Mouse (Mus musculus): ENCODE results near the gene Stard3.
"Not testable (repeated sequence)": the region's sequence is repeated elsewhere in the genome, so short reads cannot be mapped to it uniquely, and the experiment has no call there.

Stard3 gene

GRCm38 (mm10) chr11:98376756-98377155, 18.6 kb downstream of the Stard3 start:
- DNase-seq, result no peak

GRCm38 (mm10) chr11:98377787-98378186, 19.6 kb downstream of the Stard3 start:
- DNase-seq, result no peak

DNA sequence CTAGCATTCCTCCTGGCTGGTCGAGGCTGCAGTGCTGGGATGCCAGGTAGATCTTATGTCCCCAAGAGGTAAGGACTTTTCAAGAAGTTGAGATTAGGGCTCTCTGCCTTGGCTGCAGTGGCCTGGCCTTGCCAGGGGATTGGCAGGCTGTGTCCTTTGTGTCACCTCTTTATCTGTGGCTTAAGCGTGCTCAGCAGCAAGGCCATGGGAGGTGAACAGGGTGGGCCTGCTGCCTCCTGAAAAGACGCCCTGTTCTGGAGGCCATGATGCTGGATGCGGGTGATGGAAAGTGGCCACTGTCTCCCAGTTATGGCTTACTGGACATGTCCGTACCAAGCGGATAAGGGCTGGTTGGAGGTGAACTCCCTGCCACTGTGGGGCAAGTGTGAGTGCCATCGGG, 21.2 kb downstream of the Stard3 start:
- no peak for DNase-seq

- peak; percentile 76 for DNase-seq
These were observed 21.9 kb downstream of the Stard3 start for GRCm38 (mm10) chr11:98380106-98380505.

DNA sequence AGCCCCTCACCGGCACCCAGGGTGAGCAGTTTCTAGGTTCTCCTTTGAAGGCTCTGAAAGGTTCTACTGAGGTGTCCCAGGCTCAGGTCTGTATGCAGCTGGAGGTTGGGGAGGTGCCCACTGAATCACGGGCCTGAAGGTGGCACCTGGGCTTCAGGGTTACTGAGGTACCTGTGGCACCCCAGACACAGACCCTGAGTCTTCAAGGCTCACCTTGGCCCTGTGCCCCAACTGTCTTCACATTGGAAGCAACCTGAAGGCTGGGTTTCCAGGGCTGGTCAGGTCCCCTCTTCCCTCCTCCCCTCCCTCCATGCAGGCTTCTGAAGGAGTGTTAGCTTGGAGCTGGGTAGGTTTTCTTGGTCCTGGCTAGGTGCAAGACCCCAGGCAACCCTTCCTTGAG, 23.5 kb downstream of the Stard3 start:
- DNase-seq, result no peak

DNA sequence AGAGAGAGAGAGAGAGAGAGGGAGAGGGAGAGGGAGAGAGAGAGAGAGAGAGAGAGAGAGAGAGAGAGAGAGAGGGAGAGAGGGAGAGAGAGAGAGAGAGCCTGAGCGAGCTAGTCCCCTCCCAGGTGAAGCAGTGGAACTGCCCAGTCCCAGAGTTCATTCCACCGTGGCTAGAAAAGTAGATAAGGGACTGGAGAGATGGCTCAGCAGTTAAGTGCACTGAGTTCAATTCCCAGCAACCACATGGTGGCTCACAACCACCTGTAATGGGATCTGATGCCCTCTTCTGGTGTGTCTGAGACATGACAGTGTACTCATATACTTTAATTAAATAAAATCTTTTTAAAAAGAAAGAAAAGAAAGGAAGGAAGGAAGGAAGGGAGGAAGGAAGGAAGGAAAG, 24.2 kb downstream of the Stard3 start:
- DNase-seq, result not testable (repeated sequence)

DNA sequence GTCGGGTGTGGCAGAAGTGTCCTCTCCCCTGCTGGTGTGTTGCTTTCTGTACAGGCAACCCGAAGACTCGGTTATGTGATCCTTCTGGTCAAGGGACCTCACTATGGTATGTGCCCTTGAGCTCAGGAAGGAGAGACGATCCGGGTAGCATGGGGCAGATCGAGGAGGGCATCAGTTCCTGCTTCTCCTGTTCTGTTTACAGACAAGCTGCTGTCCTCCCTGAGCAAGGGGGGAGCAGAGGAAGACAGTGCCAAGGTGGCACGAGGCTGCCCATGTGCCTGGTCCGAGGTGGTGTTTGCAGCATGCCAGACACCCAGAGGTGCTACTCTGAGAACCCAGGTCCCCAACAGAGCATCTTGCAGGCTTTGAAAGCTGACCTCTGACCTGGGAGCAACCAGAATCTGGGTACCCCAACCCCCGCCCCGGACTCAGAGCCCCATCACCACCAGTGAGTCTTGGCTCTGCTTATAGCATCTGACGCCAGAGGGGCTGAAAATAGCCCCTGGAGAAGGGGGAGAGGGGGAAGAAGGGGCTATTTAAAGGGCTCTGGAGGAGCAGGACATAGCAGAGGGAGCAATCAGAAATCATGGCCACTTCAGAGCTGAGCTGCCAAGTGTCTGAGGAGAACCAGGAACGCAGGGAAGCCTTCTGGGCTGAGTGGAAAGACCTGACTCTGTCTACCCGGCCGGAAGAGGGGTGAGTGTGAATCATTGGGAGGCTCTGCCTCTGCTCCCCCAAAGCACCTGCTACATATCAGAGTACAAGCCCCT, 25.3 kb downstream of the Stard3 start, which contains the start of gene Tcap:
TSS of gene Tcap (plus strand) at position 551 of the 770 bp plus-strand sequence.
- peak; percentile 87 for DNase-seq

DNA sequence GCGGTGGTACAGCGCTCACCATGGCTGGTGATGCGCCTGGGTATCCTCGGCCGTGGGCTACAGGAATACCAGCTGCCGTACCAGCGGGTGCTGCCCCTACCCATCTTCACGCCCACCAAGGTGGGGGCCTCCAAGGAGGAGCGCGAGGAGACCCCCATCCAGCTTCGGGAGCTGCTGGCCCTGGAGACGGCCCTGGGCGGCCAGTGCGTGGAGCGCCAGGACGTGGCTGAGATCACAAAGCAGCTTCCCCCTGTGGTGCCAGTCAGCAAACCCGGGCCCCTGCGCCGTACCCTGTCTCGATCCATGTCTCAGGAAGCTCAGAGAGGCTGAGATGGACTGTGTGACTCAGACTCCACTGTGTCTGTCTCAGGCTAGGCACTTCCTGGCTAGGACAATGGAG, 26.0 kb downstream of the Stard3 start:
- DNase-seq, result no peak

DNA sequence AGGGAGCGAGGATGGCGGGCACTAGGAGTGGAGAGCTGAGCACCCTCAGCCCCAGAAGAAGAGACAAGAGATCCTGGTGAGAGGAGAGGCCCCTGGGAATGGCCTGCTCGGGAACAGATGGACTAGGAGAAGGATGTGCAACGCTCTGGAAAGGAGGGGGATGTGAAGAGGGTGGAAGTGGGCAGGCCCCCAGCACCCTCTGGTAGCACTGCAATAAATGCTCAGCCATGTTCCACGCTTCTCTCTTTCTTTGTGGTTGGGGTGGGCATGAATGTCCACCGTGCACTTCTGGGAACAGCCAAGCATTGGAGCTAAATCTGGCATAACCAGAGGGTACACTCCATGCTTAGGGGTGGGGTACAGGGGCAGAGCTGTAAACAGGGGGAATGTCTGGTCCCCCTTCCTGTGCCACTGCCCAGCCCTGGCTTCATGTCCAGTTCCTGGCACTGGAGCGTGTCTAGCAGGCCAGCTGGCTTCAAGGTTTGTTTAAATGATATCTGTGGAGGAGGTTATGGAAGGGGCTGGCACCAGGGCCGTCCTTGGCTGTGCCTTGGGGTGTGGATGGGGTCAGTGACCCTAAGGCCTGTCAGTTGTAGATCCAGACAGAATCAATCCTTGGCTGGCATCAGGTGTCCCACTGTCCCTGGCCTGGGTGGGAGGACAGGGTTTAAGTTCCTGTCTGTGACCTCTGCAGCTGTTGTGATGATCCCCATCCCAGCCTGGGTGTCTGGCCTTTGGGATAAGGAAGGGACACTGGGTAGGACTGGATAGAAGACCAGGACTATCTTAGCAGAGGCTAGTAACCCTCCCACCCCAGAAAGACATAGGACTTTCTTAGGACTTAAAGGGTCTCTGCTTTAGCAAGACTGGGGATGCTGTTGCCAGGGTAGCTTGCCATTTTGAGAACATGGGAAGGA, 26.8 kb downstream of the Stard3 start:
- DNase-seq, result peak; percentile 65

- DNase-seq, result peak; percentile 21
These were observed 27.7 kb downstream of the Stard3 start, which contains the start of gene Pnmt for GRCm38 (mm10) chr11:98385638-98386585. Gene Pnmt, plus strand, starts transcription at chr11:98386450.

DNA sequence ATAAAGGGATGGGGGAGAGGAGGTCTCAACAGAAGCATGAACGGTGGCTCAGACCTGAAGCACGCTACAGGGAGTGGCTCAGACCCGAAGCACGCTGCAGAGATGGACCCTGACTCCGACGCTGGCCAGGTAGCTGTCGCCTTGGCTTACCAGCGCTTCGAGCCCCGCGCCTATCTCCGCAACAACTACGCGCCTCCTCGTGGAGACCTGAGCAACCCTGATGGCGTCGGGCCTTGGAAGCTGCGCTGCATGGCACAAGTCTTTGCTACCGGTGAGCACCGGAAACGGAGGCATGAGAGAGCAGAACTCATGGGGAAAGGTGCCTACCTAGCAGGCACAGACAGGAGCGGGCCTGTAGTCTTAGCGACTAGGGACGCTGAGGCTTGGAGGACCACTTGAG, 28.4 kb downstream of the Stard3 start:
- DNase-seq, result peak; percentile 17

GRCm38 (mm10) chr11:98387056-98387577, 28.9 kb downstream of the Stard3 start:
- peak; percentile 30 for DNase-seq

DNA sequence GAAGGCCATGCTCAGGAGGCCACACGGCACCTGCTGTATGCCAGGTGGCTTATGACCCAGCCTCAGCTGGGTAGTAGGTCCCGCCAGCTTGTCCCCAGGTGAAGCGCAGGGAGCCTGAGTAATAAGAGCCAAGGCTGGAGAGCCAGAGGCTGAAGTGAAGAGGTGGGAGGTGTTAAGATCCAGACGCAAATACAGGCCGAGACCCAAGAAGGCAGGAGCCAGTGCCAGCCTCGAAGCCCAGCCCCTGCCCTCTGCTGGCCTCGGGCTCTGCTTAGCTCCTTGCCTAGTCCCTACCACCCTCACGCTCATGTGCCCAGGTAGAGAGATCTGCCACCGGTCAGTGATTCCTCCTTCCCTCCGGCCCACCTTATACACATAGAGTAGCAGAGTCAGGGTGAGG, 30.1 kb downstream of the Stard3 start:
- DNase-seq, result peak; percentile 16

DNA sequence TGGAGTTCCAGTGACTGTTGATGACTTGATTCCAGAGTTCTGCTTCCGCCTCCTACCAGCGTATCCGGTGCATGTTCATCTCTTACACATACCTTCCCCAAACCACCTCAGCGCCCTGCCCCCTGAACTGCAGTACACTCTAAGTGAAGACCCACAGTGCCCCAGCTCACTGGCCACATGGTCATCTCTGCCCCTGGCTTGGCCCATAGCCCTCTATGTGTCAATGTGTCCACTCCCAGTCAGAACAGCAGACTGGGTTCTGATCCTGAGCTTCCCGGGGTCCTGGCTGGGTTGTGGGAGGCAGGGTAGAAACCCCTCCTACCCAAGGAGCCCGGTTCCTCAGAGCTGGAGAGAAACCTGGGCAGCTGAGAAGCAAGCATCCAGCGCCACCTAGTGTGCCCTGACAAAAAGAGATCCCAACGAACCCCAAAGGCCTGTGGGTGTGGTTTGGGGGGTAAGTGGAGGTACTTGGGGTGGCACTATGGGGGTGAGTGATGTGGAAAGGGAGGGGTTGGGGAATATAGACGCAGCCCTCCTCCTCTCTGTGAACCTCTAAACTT, 31.1 kb downstream of the Stard3 start:
- peak; percentile 71 for DNase-seq

DNA sequence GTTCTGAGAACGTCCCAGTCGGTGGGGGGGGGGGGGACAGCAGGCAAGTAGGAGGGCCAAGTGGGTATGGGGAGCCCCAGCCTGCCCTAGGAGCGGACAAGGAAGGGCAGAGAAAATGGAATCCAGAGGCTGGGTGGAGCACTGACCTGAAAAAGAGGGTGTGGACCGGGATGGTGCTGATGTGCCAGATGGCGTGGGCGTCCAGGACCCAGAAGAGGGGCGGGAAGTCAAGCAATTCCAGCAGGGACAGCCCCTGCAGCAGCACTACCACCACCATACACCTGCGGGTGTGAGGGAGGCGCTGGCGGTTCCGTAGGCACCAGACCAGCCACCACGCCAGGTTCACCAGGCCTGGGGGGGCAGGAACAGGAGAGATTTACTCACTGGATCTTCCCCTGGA, 32.0 kb downstream of the Stard3 start:
- peak; percentile 33 for DNase-seq

- DNase-seq, result no peak
These were observed 33.9 kb downstream of the Stard3 start for GRCm38 (mm10) chr11:98392034-98392433.

GRCm38 (mm10) chr11:98392645-98393044, 34.5 kb downstream of the Stard3 start:
- peak; percentile 12 for DNase-seq

GRCm38 (mm10) chr11:98393317-98393716, 35.1 kb downstream of the Stard3 start:
- peak; percentile 24 for DNase-seq

DNA sequence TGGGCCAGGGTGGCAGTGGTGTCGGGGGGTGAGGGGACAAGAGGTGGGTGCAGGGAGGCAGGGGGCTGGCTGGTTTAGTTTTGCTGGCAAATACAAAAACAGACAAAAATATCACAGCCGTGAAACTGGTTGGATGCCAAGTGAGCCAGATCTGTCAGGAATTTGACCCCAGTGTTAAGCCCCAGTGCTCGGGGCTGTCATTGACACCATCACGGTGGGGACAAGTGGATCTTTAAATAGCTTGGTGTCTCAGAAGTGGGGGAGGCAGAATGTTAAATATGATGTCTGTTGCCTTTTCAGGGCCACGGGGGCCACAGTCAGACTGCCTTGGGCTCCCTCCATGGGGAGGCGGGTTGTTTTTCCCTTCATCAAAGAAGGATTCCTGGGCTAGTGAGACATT, 36.1 kb downstream of the Stard3 start:
- DNase-seq, result peak; percentile 24

- peak; percentile 24 for DNase-seq
These were observed 36.9 kb downstream of the Stard3 start for GRCm38 (mm10) chr11:98395041-98395440.

DNA sequence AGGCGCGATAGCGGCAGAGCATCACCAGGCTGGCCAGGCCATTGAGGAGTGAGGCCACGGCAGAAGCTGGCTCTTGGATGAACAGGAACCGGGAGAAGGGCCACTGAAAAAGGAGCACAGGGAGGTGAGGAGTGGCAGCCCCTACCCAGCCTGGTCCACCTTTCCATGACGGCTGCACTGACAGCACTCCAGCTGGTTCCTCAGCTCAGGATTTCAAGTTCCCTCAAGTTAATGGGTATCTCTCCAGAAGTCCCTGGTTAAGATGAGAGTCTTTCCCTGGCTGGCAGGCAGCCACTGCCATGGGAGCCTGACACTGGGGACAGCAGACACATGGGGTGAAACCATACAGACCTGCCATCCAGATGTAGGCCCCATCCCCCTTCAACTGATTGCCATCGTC, 39.8 kb downstream of the Stard3 start:
- DNase-seq, result peak; percentile 51

DNA sequence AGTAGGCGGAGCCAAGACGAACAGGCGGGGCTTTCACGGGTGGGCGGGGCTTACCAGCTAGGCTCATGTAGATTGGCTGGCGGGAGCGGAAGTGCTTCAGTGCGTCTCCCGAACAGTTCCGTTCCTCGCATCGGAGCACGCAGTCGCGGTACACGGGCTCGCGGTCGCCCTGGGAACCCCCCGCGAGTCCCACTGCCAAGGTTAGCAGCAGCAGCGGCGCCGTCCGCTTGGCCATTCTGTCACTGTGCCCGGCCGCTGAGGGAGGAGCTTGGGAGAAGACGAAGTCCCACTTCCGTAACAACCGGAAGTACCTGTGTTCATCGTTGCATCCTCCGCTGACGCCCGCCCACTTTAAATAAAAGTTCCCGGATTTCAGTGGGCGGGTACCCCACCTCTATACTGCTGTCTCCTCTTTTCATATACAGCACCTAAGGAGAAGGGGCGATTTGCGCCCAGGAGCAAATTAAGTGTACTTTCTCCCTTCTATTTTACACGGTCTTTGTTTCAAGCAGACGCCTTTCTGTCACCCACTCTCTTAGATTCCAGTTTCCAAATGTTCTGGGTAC, 42.1 kb downstream of the Stard3 start, which contains the start of gene Pgap3:
TSS of gene Pgap3 (minus strand) at position 330 of the 566 bp plus-strand sequence.
- DNase-seq, result peak; percentile 92
